Mouse (Mus musculus): ENCODE data around the gene Gm4792. TPM values are rescaled to one million over a fixed set of nuclear protein-coding genes. Genes with fewer than 3 reads are reported as not detected.

The Gm4792 gene
- polyA plus RNA-seq, 1 experiment from 2014 or later, result not detected

DNA sequence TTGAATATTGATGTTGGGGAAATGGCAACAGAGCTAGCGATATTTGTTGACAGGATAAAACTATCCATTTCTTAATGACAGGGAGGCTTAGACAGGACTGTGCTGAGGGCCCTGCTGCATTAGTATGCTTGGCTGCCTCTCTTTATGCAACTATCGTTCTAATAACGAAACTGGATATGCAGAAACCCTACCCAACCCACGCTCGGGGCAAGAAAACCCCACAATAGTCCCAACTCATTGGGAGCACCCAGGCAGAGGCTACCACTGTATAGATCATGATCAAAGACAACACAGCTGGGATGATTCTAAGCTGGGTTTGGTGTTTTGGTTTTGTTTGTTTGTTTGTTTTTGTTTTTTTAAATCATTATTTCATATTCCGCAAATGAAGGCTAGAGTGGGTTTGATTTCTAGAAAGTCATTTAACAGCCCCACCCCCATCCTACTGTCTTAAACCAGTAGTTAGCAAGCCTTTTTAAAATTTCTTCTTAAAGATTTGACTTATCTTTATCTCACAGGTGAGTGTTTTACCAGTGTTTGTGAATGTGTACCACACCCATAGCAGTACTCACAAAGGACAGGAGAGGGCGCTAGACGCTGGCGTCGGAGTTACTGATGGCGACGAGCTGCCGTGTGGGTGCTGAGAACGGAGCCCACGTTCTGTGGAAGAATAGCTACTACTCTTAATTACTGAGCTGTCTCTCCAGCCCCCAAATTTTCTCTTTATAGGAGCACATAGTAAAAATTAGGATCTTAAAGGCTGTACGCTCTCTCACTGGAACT is 34.0 kb upstream of the Gm4792 start:
- H3K27ac ChIP-seq (replicated peaks), result no peak overlapping the region
- WGBS, result 90% methylated on average over 16 of the region's 16 CpGs

DNA sequence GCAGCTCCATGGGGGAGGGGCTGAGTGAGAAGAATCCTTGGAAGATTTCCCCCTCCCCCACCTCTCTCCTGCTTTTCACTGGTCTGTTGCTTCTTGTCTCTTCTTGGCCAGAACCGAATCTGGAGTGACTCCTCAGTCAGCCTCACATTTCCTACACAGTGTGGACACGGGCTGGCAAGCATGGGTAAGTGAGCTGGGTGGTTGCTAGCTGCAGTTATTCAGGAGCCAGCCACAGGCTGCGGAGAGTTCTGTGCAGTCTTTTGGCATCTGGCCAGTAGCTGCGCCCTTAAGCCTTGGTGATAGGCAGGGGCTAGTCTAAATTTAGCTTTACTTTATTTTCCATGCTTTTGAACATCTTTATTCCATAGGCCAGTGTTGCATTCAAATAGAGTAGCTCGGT is 31.5 kb upstream of the Gm4792 start:
- Histone ChIP-seq H3K4me1 (0 out of 2 replicates have a peak, but pooled peaks cover 2% of the 10 kb centered on the region), H3K27me3 (ENCODE audit: low read depth, poor library complexity, severe bottlenecking) (no peaks in the 10 kb centered on the region), H3K36me3 (no peaks in the 10 kb centered on the region), H3K27ac (replicated peaks) (no peak overlapping the region), H3K4me3 (no peak overlapping the region), H3K9me3 (replicated peaks) (0 out of 2 replicates have a peak, but pooled peaks cover 2% of the 10 kb centered on the region)
- 72% methylated on average over 5 of the region's 5 CpGs for WGBS
- no peak for DNase-seq (ENCODE audit: low spot score)

More for the DNA sequence above, 34.0 kb upstream of the Gm4792 start:
- Histone ChIP-seq H3K27me3 (ENCODE audit: low read depth, poor library complexity, severe bottlenecking) (no peaks in the 10 kb centered on the region), H3K4me3 (no peak overlapping the region), H3K4me1 (0 out of 2 replicates have a peak, but pooled peaks cover 2% of the 10 kb centered on the region), H3K36me3 (no peaks in the 10 kb centered on the region), H3K9me3 (replicated peaks) (no peaks in the 10 kb centered on the region)
- no peak for DNase-seq (ENCODE audit: low spot score)

DNA sequence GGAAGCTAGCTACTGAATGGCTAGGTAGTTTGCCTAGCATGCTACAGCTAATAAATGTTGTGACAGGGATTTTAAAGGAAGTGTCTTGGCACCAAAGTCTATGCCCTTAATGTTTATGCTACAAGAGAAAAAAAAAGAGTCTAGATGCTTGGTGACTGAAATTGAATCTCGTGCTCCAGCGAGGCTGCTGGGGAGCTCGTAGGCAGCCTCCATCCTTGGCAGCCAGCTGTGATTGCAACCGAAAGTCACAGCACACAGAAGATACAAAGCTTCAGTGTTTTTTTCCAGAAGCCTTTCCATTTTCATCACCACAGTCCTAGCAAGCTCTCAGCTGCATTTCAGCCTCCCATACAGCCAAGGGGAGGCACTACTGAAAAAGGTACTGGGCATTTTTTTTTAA is 20.1 kb upstream of the Gm4792 start:
- DNase-seq (ENCODE audit: low spot score), result no peak
- Histone ChIP-seq H3K27ac (replicated peaks) (no peak overlapping the region), H3K4me3 (no peak overlapping the region), H3K9me3 (replicated peaks) (no peaks in the 10 kb centered on the region), H3K36me3 (no peaks in the 10 kb centered on the region), H3K4me1 (peaks cover 12% of the 10 kb centered on the region), H3K27me3 (ENCODE audit: low read depth, poor library complexity, severe bottlenecking) (peaks cover 8% of the 10 kb centered on the region)
- WGBS, result 58% methylated on average over 4 of the region's 4 CpGs

DNA sequence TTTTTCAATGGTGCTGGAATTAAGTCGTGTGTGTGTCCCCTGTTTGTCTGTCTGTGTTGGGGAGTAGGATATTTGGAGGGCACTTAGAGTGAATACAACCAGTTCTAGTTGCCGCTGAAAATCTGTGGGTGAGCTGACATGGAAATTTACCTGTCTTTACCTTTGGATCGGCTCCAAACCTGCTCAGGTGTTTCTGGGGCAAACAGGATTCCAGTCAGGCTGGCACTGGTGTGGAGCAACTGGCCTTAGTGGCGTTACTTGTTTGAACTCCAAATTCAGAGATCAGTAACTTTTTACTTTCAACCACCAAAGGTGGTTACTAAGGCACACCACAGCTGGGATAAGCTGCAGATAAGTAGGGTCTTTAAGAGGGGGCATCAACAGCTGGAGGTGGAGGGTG is 14.6 kb upstream of the Gm4792 start:
- Histone ChIP-seq H3K27ac (replicated peaks) (no peak overlapping the region), H3K9me3 (replicated peaks) (peaks cover 13% of the 10 kb centered on the region; the same call in 1 of the 2 replicates), H3K4me3 (no peak overlapping the region), H3K36me3 (no peaks in the 10 kb centered on the region), H3K4me1 (peaks cover 28% of the 10 kb centered on the region), H3K27me3 (ENCODE audit: low read depth, poor library complexity, severe bottlenecking) (peaks cover 45% of the 10 kb centered on the region)
- 84% methylated on average over 4 of the region's 4 CpGs for WGBS
- no peak for DNase-seq (ENCODE audit: low spot score)

DNA sequence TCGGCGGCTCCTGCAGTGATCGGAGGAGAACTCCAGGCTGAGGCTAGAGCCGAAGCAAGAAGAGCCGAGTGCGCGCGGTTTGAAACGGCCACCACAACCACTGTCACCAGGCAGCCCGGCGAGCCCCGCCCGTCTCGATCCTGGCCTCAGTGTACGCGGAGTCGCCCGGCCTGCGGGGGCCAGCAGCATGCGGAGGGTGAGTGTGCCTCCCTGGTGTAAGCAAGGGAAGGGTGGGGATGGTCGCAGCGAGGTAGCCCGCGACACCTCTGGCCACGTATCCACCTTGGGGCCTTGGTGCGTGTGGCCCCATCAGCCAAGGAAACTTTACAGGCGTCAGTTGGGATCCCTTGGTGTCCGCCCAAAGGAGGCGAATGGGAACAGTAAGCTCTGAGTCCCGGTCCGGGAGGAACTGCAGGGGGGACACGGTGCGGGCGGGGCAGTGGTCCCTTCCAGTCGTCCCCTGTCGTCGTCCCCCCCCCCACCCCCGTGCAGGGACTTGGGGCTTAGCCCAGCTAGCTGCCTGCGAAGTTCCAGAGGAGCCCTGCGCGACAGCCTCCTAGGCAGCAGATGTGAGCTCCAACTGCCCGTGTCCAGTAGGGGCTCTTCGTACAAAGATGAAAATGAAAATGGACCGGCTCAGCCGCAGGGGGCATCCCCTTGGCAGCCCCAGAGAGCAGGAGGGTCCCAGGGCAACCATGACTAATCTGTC is 13.7 kb upstream of the Gm4792 start:
- peaks cover 45% of the 10 kb centered on the region for H3K27me3 ChIP-seq (ENCODE audit: low read depth, poor library complexity, severe bottlenecking)
- peak overlapping the region; percentile 59 for H3K4me3 ChIP-seq
- H3K9me3 ChIP-seq (replicated peaks), result peaks cover 13% of the 10 kb centered on the region; the same call in 1 of the 2 replicates
- WGBS, result 1% methylated on average over 45 of the region's 45 CpGs
- peak overlapping the region; percentile 76 for H3K27ac ChIP-seq (replicated peaks)
- H3K36me3 ChIP-seq, result no peaks in the 10 kb centered on the region
- H3K4me1 ChIP-seq, result peaks cover 26% of the 10 kb centered on the region
- peak; percentile 59 for DNase-seq (ENCODE audit: low spot score)

DNA sequence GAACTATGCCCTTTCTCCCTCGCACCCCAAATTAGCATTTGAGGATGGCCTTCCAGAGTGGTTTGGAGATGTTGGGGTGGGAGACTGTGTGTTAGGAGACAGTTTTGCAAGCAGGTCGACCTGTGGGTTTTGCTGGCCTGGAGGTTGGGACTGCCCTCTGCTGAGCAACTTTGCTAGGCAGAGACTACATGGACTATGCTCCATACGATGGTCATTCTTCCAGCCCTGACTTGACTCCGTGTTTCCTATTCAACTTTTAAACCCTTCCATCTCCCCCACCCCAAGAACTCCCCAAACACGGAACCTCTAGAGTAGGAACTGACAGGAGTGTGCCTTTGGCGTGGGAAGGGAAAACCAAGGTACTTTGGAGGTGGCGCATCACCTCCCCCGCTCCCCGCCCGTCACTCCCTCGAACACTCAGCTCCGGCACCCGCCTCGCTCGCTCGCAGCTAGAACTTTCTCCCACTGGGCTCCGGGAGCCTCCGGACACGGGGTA is 13.1 kb upstream of the Gm4792 start, which contains the start of gene Tmcc3:
Gene Tmcc3, plus strand, starts transcription at position 439 of the 496 bp plus-strand sequence.
- H3K4me3 ChIP-seq, result peak within 1 kb of the TSS; percentile 59
- DNase-seq (ENCODE audit: low spot score), result peak; percentile 61
- peak within 1 kb of the TSS; percentile 76 for H3K27ac ChIP-seq (replicated peaks)
- H3K27me3 ChIP-seq (ENCODE audit: low read depth, poor library complexity, severe bottlenecking), result peaks cover 45% of the 10 kb centered on the region
- 4% methylated on average over 19 of the region's 19 CpGs for whole genome bisulfite sequencing
- peaks cover 13% of the 10 kb centered on the region; the same call in 1 of the 2 replicates for H3K9me3 ChIP-seq (replicated peaks)
- no peaks in the 10 kb centered on the region for H3K36me3 ChIP-seq
- peaks cover 20% of the 10 kb centered on the region for H3K4me1 ChIP-seq

DNA sequence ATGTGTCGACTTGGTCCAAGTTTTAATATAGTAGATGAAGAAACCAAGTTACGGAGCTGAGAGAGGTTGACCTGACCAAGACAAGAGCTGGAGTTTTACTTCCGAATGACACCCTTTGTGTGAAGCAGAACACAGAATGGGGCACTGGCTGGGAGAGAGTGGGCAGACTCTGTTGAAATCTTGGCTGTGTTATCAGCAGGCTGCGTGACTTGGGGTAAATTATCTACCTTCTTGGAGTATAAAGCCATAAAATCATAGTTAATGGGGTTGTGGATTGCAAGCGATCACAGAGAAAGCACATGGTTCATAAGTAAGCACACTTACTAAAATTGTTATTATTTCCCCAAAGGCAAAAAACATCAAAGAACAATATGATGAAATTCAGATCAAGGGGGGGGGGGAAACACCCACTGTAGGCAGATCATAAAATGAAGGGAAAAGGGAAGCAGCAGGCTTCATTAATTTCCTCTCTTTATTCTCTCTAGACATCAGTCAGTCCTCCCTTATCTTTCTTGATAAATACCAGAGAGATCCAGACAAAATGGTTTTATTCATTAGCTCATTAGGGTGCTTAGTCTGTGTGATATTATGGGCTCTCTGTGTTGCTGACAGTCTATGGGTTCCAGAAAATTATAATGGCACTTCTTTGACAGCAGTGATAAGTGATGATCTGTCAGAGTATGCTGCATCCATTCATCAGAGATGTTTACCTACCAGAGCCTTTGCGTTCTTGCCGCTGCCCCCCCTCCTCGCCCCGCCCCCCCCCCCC is 12.2 kb upstream of the Gm4792 start:
- H3K27ac ChIP-seq (replicated peaks), result no peak overlapping the region
- peaks cover 13% of the 10 kb centered on the region; the same call in 1 of the 2 replicates for H3K9me3 ChIP-seq (replicated peaks)
- no peak overlapping the region for H3K4me3 ChIP-seq
- no peaks in the 10 kb centered on the region for H3K36me3 ChIP-seq
- H3K27me3 ChIP-seq (ENCODE audit: low read depth, poor library complexity, severe bottlenecking), result peaks cover 45% of the 10 kb centered on the region
- peaks cover 16% of the 10 kb centered on the region for H3K4me1 ChIP-seq
- 81% methylated on average over 6 of the region's 9 CpGs for WGBS
- DNase-seq (ENCODE audit: low spot score), result no peak

DNA sequence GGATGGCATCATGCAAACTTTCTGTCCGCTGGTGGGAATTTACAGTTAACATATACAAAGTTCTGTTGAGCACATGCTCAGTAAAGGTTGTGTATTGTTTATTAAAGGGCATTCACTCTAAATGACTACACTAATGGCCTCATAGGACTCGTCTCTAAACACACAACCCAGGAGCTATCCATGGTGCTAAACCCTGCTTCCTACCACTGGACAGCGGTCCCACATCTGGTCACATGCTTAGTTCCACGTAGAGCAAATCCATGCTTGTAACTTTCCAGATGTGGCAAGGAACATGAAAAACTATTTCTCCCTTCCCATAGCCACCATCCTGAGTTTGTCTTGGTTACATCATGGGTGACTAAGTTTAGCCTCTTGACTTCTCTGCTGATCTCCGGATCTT is 7.0 kb upstream of the Gm4792 start:
- peaks cover 13% of the 10 kb centered on the region; the same call in 1 of the 2 replicates for H3K9me3 ChIP-seq (replicated peaks)
- no peak for DNase-seq (ENCODE audit: low spot score)
- H3K4me1 ChIP-seq, result no peaks in the 10 kb centered on the region
- WGBS, result 67% methylated on average over 5 of the region's 5 CpGs
- H3K27me3 ChIP-seq (ENCODE audit: low read depth, poor library complexity, severe bottlenecking), result peaks cover 7% of the 10 kb centered on the region; the same call in 1 of the 2 replicates
- no peak overlapping the region for H3K27ac ChIP-seq (replicated peaks)
- H3K4me3 ChIP-seq, result no peak overlapping the region
- no peaks in the 10 kb centered on the region for H3K36me3 ChIP-seq

DNA sequence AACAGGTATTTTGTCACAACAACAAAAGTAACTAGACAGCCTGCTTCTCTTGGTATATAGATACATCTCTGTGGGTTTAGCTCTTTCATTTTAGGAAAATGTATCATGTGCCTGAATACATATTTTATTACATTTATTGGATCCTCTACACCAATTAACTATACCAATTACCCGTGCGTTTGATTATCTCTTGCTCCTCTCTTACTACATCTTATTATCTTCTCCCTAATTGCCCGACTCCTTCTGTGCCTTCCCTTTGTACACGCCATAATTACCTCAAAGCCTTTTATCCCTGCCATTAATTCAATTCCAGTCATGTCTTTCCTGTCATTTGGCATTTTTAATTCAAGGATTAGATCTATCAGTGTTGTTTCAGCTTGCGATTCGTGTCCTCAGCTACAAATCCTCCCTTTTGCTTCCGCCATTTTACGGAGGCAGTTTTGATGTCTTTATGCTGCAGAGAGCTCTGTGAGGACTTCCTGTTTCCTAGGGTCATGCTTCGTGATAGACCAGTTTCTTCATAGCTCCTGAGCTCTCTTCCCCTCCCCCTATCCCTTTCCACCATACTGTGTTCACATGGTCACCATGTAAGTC is 5.7 kb upstream of the Gm4792 start:
- Histone ChIP-seq H3K4me1 (no peaks in the 10 kb centered on the region), H3K27me3 (ENCODE audit: low read depth, poor library complexity, severe bottlenecking) (no peaks in the 10 kb centered on the region), H3K9me3 (replicated peaks) (peaks cover 7% of the 10 kb centered on the region; the same call in 1 of the 2 replicates), H3K4me3 (no peak overlapping the region), H3K36me3 (no peaks in the 10 kb centered on the region), H3K27ac (replicated peaks) (no peak overlapping the region)
- 87% methylated on average over 9 of the region's 9 CpGs for WGBS
- no peak for DNase-seq (ENCODE audit: low spot score)

DNA sequence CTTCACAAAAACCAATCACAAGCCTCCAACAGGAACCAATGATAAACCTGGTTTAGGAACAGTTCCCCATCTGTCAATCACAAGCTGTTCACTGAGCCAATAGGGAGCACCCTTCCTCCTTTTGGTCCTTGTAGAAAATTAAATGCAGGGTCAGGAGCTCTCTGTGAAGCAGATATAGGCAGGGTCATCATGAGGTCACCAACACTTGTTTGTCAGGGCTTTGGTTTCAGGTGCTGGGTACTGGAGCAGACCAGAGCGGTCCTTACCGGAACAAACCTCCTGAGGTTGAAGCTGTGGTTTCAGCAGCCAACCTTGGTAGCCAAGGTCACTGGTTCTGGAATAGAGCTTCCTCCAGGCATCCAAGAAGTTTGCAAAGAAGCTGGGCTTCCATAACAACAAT is 798 bp upstream of the Gm4792 start:
- 100% methylated on average over 2 of the region's 2 CpGs for WGBS
- Histone ChIP-seq H3K27me3 (ENCODE audit: low read depth, poor library complexity, severe bottlenecking) (no peaks in the 10 kb centered on the region), H3K9me3 (replicated peaks) (no peaks in the 10 kb centered on the region), H3K4me1 (peaks cover 28% of the 10 kb centered on the region), H3K27ac (replicated peaks) (no peak overlapping the region), H3K36me3 (no peaks in the 10 kb centered on the region), H3K4me3 (no peak overlapping the region)
- DNase-seq (ENCODE audit: low spot score), result no peak

DNA sequence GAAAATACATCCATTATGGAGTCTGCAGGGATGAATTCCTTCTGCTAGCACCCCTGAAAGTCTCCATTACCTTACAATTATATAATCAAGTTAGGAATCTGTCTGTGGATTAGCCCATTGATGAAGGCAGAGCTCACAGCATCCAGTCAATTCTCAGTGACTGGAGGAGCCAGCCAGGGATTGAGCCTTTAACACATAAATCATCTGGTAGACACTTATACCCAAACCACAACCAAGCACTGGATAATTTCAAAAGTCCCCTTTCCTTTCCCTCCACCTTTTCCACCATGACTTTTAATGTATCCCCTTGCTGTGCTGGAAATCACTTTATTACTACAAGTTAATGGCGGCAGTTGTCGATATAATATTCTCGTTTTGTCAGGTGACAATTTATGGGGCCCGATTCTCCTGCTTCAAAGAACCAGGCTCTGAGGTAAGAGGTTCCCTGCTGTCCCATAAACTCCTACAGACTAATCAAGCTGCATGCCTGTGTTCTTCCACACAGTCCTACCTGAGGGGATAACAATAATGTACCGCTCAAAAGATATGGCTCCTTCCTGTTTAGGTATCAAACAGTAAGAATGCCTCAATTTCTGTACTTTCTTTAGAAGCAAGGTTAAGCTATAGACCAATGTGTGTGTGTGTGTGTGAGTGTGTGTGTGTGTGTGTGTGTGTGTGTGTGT is 2.4 kb downstream of the Gm4792 start:
- H3K27me3 ChIP-seq (ENCODE audit: low read depth, poor library complexity, severe bottlenecking), result no peaks in the 10 kb centered on the region
- H3K4me1 ChIP-seq, result peaks cover 32% of the 10 kb centered on the region
- H3K9me3 ChIP-seq (replicated peaks), result no peaks in the 10 kb centered on the region
- H3K4me3 ChIP-seq, result no peak overlapping the region
- peak overlapping the region; percentile 83; the same call in 1 of the 2 replicates for H3K27ac ChIP-seq (replicated peaks)
- 96% methylated on average over 5 of the region's 5 CpGs for WGBS
- no peaks in the 10 kb centered on the region for H3K36me3 ChIP-seq
- DNase-seq (ENCODE audit: low spot score), result no peak
